Mouse (Mus musculus) hindbrain, embryonic 14.5 days (tissue): ENCODE measurements around the gene Slc26a1. TPM values are rescaled to one million over a fixed set of nuclear protein-coding genes. Genes with fewer than 3 reads are reported as not detected.
"Not testable (repeated sequence)": the region's sequence is repeated elsewhere in the genome, so short reads cannot be mapped to it uniquely, and the experiment has no call there.

Experiments
- ATAC-seq: fragments of 200-750 bp; cut with Nextera tagmentation; 2 replicates; pipeline ENCODE4 v1.8.0; 2017; ENCODE audit warnings: moderate number of reproducible peaks, mild to moderate bottlenecking, moderate TSS enrichment, moderate library complexity; ENCODE audit not compliant: low FRiP score
- DNase-seq: peaks from one replicate; pipeline ENCODE4 v3.0.0-alpha.2; 2015; ENCODE audit warnings: low spot score
- H3K27ac ChIP-seq: fragments of 300-500 bp; sonication (generic); 2 replicates; pipeline ENCODE4 v1.5.1; 2014; ENCODE audit warnings: mild to moderate bottlenecking, moderate library complexity
- H3K27me3 ChIP-seq: fragments of 300-500 bp; sonication (generic); 2 replicates; pipeline ENCODE4 v1.6.1; 2014; ENCODE audit warnings: mild to moderate bottlenecking, low read length, mixed read lengths; ENCODE audit not compliant: control insufficient read depth, insufficient read depth
- H3K36me3 ChIP-seq: fragments of 300-500 bp; sonication (generic); replicated peaks from 2 replicates; pipeline ENCODE4 v1.6.1; 2014; ENCODE audit not compliant: control insufficient read depth, insufficient read depth
- H3K4me1 ChIP-seq: fragments of 300-500 bp; sonication (generic); replicated peaks from 2 replicates; pipeline ENCODE4 v1.6.1; 2014; ENCODE audit warnings: antibody characterized with exemption, low read length, mixed read lengths; ENCODE audit not compliant: control insufficient read depth, insufficient read depth
- H3K4me2 ChIP-seq: fragments of 300-500 bp; sonication (generic); replicated peaks from 2 replicates; pipeline ENCODE4 v1.6.1; 2014; ENCODE audit warnings: mild to moderate bottlenecking, moderate library complexity
- H3K4me3 ChIP-seq: fragments of 300-500 bp; sonication (generic); replicated peaks from 2 replicates; pipeline ENCODE4 v1.5.1; 2014; ENCODE audit warnings: mild to moderate bottlenecking, low read length
- H3K9ac ChIP-seq: fragments of 300-500 bp; sonication (generic); 2 replicates; pipeline ENCODE4 v1.6.1; 2014
- H3K9me3 ChIP-seq: fragments of 300-500 bp; sonication (generic); 2 replicates; pipeline ENCODE4 v1.6.1; 2016; ENCODE audit warnings: low read length; ENCODE audit not compliant: control insufficient read depth
- WGBS: fragments of 180-500 bp; shearing (Covaris S2); extraction: QIAGEN DNeasy Blood & Tissue Kit; methylation state at CpG from one replicate; pipeline ENCODE4 v1.1.7; 2014; 5-methylcytosine and 5-hydroxymethylcytosine counted together
- polyA plus RNA-seq: library from polyadenylated mRNA; unstranded; fragments of >200 nt; fragmentation: Nextera tagmentation; extraction: Ambion mirVana; gene quantifications from 2 replicates; pipeline ENCODE4 v1.2.1, GENCODE M21; 2014

The Slc26a1 gene
- polyA plus RNA-seq, 1 experiment from 2014 or later, result 3.5 TPM

GRCm38 (mm10) chr5:108645651-108646342, 29.6 kb downstream of the Slc26a1 start:
- ATAC-seq (peak; percentile 44; the same call in 1 of the 2 replicates), DNase-seq (peak; percentile 37)
- Histone ChIP-seq H3K36me3 (peaks cover 84% of the 10 kb centered on the region), H3K9me3 (no peaks in the 10 kb centered on the region), H3K4me1 (no peaks in the 10 kb centered on the region), H3K4me2 (no peak overlapping the region), H3K9ac (no peak overlapping the region), H3K27me3 (no peaks in the 10 kb centered on the region), H3K27ac (no peak overlapping the region), H3K4me3 (no peak overlapping the region)
- 87% methylated on average over 9 of the region's 9 CpGs for WGBS

GRCm38 (mm10) chr5:108643674-108644073, 31.7 kb downstream of the Slc26a1 start:
- 86% methylated on average over 2 of the region's 2 CpGs for WGBS
- no peak overlapping the region for H3K4me3 ChIP-seq
- H3K4me2 ChIP-seq, result no peak overlapping the region
- H3K27ac ChIP-seq, result no peak overlapping the region
- DNase-seq (no peak), ATAC-seq (no peak)
- no peaks in the 10 kb centered on the region for H3K27me3 ChIP-seq
- H3K36me3 ChIP-seq, result peaks cover 71% of the 10 kb centered on the region
- H3K4me1 ChIP-seq, result no peaks in the 10 kb centered on the region
- H3K9ac ChIP-seq, result no peak overlapping the region
- no peaks in the 10 kb centered on the region for H3K9me3 ChIP-seq

- H3K27ac ChIP-seq, result no peak overlapping the region
- 82% methylated on average over 4 of the region's 4 CpGs for WGBS
- H3K9me3 ChIP-seq, result no peaks in the 10 kb centered on the region
- peaks cover 12% of the 10 kb centered on the region; the same call in 1 of the 2 replicates for H3K36me3 ChIP-seq
- no peaks in the 10 kb centered on the region for H3K4me1 ChIP-seq
- no peak overlapping the region for H3K4me2 ChIP-seq
- no peak overlapping the region for H3K9ac ChIP-seq
- no peak overlapping the region for H3K4me3 ChIP-seq
- ATAC-seq, result no peak
- DNase-seq, result no peak
- no peaks in the 10 kb centered on the region for H3K27me3 ChIP-seq
Measured at GRCm38 (mm10) chr5:108636172-108636571, 39.2 kb downstream of the Slc26a1 start.

- H3K36me3 ChIP-seq, result not testable (repeated sequence)
- WGBS, result 92% methylated on average over 2 of the region's 3 CpGs
Measured at GRCm38 (mm10) chr5:108634088-108634487, 41.3 kb downstream of the Slc26a1 start.

DNA sequence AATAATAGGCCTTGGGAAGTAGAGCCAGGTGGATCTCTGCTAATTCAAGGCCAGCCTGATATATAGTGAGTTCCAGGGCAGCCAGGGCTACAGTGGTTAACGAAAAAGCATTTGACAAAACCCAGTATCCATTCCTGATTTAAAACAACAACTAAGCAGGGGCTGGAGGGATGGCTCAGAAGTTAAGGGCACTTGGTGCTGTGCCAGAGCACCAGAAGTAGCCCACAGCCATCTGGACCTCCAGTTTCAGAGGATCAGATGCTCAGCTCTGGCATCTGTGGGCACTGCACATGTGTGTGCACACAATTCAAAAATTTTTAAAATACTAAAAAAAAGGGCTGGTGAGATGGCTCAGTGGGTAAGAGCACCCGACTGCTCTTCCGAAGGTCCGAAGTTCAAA, 41.7 kb downstream of the Slc26a1 start:
- ATAC-seq, result no peak
- Histone ChIP-seq H3K9me3 (no peaks in the 10 kb centered on the region), H3K4me1 (peaks cover 9% of the 10 kb centered on the region), H3K4me2 (no peak overlapping the region), H3K4me3 (no peak overlapping the region), H3K36me3 (0 out of 2 replicates have a peak, but pooled peaks cover 5% of the 10 kb centered on the region), H3K27ac (no peak overlapping the region), H3K27me3 (no peaks in the 10 kb centered on the region), H3K9ac (no peak overlapping the region)
- no peak for DNase-seq
- WGBS, result 90% methylated on average over 4 of the region's 4 CpGs

More at GRCm38 (mm10) chr5:108634088-108634487, 41.3 kb downstream of the Slc26a1 start:
- not testable (repeated sequence) for H3K4me1 ChIP-seq, H3K9me3 ChIP-seq, DNase-seq, H3K27me3 ChIP-seq, H3K9ac ChIP-seq, ATAC-seq, H3K4me2 ChIP-seq, H3K27ac ChIP-seq, H3K4me3 ChIP-seq

DNA sequence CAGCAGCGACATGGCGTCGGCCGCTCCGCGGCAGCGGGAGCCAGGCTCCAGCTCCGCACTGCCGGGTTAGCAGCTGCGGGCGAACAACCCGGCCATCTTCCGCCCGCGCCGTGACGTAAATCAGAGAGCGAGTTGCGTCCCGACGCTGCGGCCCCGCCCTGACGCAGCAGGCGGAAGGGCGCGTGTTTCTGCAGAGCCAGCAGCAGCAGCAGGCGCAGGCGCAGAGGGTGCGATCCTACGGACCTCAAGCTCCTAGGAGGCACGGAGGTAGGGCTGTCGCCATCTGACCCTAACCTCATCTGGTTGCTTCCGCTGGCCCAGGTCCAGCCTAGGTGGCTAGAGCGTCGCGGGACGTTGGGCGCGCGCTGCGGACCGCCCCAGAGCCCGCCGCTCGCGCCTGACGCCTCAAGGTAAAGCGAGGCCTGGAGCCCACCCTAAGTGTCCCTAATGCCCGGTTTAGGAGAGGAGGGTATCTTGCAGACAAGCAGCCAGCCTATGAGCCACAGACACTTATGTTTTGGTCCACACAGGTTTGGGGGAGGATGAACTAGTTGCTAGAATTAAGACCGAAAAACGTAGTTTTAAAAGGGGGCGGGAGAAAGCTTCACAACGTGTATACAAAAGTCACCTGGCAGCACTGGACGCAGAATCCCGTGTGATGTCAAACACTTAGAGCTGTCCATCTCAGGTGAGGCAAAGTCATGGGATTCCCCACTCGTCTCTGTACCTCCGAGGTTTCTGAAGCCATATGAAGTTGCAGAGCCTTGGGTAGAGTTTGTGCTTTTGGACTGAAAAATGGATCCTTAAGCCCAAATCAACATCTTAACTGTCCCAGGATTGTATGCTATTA, 45.5 kb downstream of the Slc26a1 start, which contains the start of the genes Gak and Tmem175:
Gene Gak (minus strand): TSS at position 122 of the 850 bp plus-strand sequence.
Gene Tmem175 (plus strand): TSS at position 137 of the 850 bp plus-strand sequence.
- under 1% methylated on average over 58 of the region's 58 CpGs for WGBS
- Histone ChIP-seq H3K4me1 (peaks cover 22% of the 10 kb centered on the region), H3K27ac (peak within 1 kb of the TSS; percentile 78), H3K9me3 (no peaks in the 10 kb centered on the region), H3K9ac (peak within 1 kb of the TSS; percentile 87), H3K4me3 (peak within 1 kb of the TSS; percentile 68), H3K27me3 (no peaks in the 10 kb centered on the region), H3K4me2 (peak within 1 kb of the TSS; percentile 81), H3K36me3 (0 out of 2 replicates have a peak, but pooled peaks cover 7% of the 10 kb centered on the region)
- peak; percentile 97 for ATAC-seq
- peak; percentile 95 for DNase-seq

- 2% methylated on average over 32 of the region's 32 CpGs for WGBS
- peaks cover 22% of the 10 kb centered on the region for H3K4me1 ChIP-seq
- peak overlapping the region; percentile 87 for H3K9ac ChIP-seq
- no peaks in the 10 kb centered on the region for H3K27me3 ChIP-seq
- H3K4me2 ChIP-seq, result peak overlapping the region; percentile 81
- ATAC-seq (peak; percentile 85), DNase-seq (peak; percentile 26)
- H3K4me3 ChIP-seq, result peak overlapping the region; percentile 68
- peak overlapping the region; percentile 78 for H3K27ac ChIP-seq
- peaks cover 15% of the 10 kb centered on the region for H3K36me3 ChIP-seq
- no peaks in the 10 kb centered on the region for H3K9me3 ChIP-seq
Measured at GRCm38 (mm10) chr5:108628891-108629633, 46.3 kb downstream of the Slc26a1 start.

- peaks cover 44% of the 10 kb centered on the region for H3K36me3 ChIP-seq
- no peaks in the 10 kb centered on the region for H3K27me3 ChIP-seq
- no peak overlapping the region for H3K9ac ChIP-seq
- ATAC-seq (no peak), DNase-seq (no peak)
- 87% methylated on average over 4 of the region's 4 CpGs for WGBS
- no peak overlapping the region for H3K4me3 ChIP-seq
- H3K9me3 ChIP-seq, result no peaks in the 10 kb centered on the region
- no peak overlapping the region for H3K4me2 ChIP-seq
- no peak overlapping the region for H3K27ac ChIP-seq
- peaks cover 22% of the 10 kb centered on the region for H3K4me1 ChIP-seq
Measured at GRCm38 (mm10) chr5:108626050-108626660, 49.2 kb downstream of the Slc26a1 start.
